Mouse (Mus musculus): ENCODE results near the gene Cd302. TPM values are rescaled to one million over a fixed set of nuclear protein-coding genes. Genes with fewer than 3 reads are reported as not detected.

The Cd302 gene
- polyA plus RNA-seq, 1 experiment, result 3.6 TPM

DNA sequence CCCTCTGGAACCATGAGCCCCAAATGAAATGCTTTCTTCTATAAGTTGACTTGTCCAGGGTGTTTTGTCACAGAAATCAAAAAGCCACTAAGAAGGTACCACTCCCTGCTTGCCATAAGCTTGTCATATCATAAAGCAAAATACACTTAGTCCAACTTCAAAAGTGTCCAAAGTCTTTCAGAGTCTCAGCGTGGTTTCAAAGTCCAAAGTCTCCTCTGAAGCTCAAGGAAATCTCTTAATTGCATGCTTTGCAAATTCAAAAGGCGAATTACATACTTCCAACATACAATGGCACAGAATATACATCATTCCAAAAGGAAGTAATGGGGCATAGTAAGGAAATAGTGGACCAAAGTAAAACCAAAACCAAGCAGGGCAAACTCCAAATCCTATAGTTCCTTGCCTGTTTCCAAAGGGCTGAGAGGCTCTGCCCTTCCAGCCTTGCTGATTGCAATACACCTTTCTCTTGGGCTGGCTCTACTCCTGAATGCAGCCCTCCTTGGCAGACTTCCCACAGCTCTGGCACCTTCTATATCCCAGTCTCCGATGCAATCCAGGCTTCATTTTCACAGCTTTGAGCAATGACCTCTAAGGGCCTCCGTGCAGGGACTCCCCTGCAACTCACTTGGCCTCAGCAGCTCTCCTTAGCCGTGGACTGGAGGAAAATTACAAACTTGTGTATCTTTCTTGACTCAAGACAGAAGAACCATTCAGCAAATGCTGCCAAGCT lies 23.5 kb downstream of the Cd302 start:
- H3K4me3 ChIP-seq (replicated peaks), result no peak overlapping the region
- no peaks in the 10 kb centered on the region for H3K27me3 ChIP-seq (replicated peaks)
- H3K4me1 ChIP-seq, result no peaks in the 10 kb centered on the region
- TF ChIP-seq GATA1 (IDR thresholded peaks at IDR 0.05; ENCODE audit: borderline replicate concordance, low read length) (no peak), FLI1 (IDR thresholded peaks at IDR 0.05; ENCODE audit: low read length) (no peak)
- peaks cover 34% of the 10 kb centered on the region for H3K9me3 ChIP-seq
- H3K36me3 ChIP-seq (replicated peaks; ENCODE audit: low read length), result peaks cover 6% of the 10 kb centered on the region

- TF ChIP-seq FLI1 (IDR thresholded peaks at IDR 0.05; ENCODE audit: low read length) (no peak), GATA1 (IDR thresholded peaks at IDR 0.05; ENCODE audit: borderline replicate concordance, low read length) (no peak)
- Histone ChIP-seq H3K9me3 (peaks cover 34% of the 10 kb centered on the region), H3K27me3 (replicated peaks) (no peaks in the 10 kb centered on the region), H3K4me1 (no peaks in the 10 kb centered on the region), H3K4me3 (replicated peaks) (no peak overlapping the region), H3K36me3 (replicated peaks; ENCODE audit: low read length) (peaks cover 8% of the 10 kb centered on the region)
These were observed 25.1 kb downstream of the Cd302 start for GRCm38 (mm10) chr2:60259186-60259585.

DNA sequence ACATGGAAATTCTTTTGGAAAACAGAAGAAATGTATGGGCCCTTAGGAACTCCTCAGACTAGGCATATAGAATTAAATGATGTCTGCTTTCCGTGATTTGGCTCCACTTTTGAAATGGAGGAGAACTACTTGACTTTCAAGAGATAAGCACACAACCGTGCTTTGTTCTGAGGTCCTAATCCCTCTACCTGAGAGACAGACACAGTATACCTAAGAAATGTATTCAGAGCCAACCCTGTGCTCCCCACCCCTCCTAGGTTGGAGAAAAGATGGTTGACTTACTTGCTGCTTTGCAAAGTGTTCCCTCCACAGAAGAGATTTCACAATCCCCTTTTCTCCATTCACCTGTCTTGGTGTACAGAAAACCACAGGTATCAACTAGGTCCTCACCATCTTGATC lies 27.5 kb downstream of the Cd302 start:
- Histone ChIP-seq H3K4me3 (replicated peaks) (no peak overlapping the region), H3K4me1 (peaks cover 8% of the 10 kb centered on the region), H3K9me3 (peaks cover 30% of the 10 kb centered on the region), H3K27me3 (replicated peaks) (no peaks in the 10 kb centered on the region), H3K36me3 (replicated peaks; ENCODE audit: low read length) (peaks cover 26% of the 10 kb centered on the region)
- TF ChIP-seq FLI1 (IDR thresholded peaks at IDR 0.05; ENCODE audit: low read length) (no peak), GATA1 (IDR thresholded peaks at IDR 0.05; ENCODE audit: borderline replicate concordance, low read length) (no peak)

GRCm38 (mm10) chr2:60253506-60253905 lies 30.8 kb downstream of the Cd302 start:
- Histone ChIP-seq H3K4me1 (peaks cover 10% of the 10 kb centered on the region), H3K4me3 (replicated peaks) (no peak overlapping the region), H3K36me3 (replicated peaks; ENCODE audit: low read length) (peaks cover 55% of the 10 kb centered on the region), H3K27me3 (replicated peaks) (no peaks in the 10 kb centered on the region), H3K9me3 (peaks cover 10% of the 10 kb centered on the region)
- no peak for TF ChIP-seq FLI1 (IDR thresholded peaks at IDR 0.05; ENCODE audit: low read length)
- TF ChIP-seq GATA1 (IDR thresholded peaks at IDR 0.05; ENCODE audit: borderline replicate concordance, low read length), result no peak

DNA sequence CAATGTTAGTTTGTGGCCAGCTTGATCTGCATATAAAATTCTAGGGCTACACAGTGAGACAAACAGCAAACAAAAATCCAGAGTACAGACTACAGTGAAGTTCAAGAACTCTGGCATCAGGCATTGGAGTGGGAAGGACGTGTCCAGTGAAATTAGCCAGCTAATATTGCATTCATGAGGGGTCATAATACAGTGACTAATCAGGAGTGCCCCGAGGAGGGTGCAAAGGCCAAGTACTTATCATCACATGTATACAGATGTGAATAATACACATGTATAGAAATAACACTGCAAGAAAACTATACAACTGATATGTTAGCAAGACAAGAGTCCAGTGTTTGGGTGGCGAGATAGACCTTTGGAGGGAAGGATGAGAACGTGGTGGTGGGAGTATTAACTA lies 31.5 kb downstream of the Cd302 start:
- no peak for TF ChIP-seq GATA1 (IDR thresholded peaks at IDR 0.05; ENCODE audit: borderline replicate concordance, low read length)
- TF ChIP-seq FLI1 (IDR thresholded peaks at IDR 0.05; ENCODE audit: low read length), result no peak

GRCm38 (mm10) chr2:60234506-60234905 lies 49.8 kb downstream of the Cd302 start:
- TF ChIP-seq FLI1 (IDR thresholded peaks at IDR 0.05; ENCODE audit: low read length), result no peak
- TF ChIP-seq GATA1 (IDR thresholded peaks at IDR 0.05; ENCODE audit: borderline replicate concordance, low read length), result no peak
- Histone ChIP-seq H3K36me3 (replicated peaks; ENCODE audit: low read length) (peaks cover 98% of the 10 kb centered on the region), H3K27me3 (replicated peaks) (no peaks in the 10 kb centered on the region), H3K4me3 (replicated peaks) (no peak overlapping the region), H3K4me1 (peaks cover 13% of the 10 kb centered on the region), H3K9me3 (no peaks in the 10 kb centered on the region)

More for the DNA sequence above, 31.5 kb downstream of the Cd302 start:
- no peak overlapping the region for H3K4me3 ChIP-seq (replicated peaks)
- H3K27me3 ChIP-seq (replicated peaks), result no peaks in the 10 kb centered on the region
- H3K36me3 ChIP-seq (replicated peaks; ENCODE audit: low read length), result peaks cover 59% of the 10 kb centered on the region
- H3K4me1 ChIP-seq, result peaks cover 10% of the 10 kb centered on the region
- H3K9me3 ChIP-seq, result peaks cover 3% of the 10 kb centered on the region; the same call in 1 of the 2 replicates

DNA sequence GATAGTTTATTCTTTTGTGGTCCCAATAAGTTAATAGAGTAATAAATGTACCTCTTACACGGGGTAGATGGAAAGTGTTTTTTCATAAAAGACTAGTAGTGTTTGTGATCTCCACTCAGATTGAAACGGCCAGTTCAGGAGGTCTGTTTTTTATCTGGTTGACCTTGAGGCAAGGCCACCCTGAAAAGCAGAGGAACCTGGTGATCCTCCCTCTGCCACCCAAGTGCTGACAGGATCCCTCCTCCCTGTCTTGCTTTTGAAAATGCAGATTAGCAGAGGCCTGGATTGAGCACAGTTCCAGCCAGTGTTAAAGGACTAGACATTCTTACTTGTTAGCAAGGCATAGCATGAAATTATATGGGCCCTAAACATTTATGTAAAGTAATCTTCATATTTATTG lies 51.1 kb downstream of the Cd302 start:
- H3K27me3 ChIP-seq (replicated peaks), result no peaks in the 10 kb centered on the region
- TF ChIP-seq GATA1 (IDR thresholded peaks at IDR 0.05; ENCODE audit: borderline replicate concordance, low read length) (no peak), FLI1 (IDR thresholded peaks at IDR 0.05; ENCODE audit: low read length) (no peak)
- H3K36me3 ChIP-seq (replicated peaks; ENCODE audit: low read length), result peaks cover 95% of the 10 kb centered on the region
- peaks cover 24% of the 10 kb centered on the region for H3K4me1 ChIP-seq
- H3K4me3 ChIP-seq (replicated peaks), result no peak overlapping the region
- H3K9me3 ChIP-seq, result no peaks in the 10 kb centered on the region

DNA sequence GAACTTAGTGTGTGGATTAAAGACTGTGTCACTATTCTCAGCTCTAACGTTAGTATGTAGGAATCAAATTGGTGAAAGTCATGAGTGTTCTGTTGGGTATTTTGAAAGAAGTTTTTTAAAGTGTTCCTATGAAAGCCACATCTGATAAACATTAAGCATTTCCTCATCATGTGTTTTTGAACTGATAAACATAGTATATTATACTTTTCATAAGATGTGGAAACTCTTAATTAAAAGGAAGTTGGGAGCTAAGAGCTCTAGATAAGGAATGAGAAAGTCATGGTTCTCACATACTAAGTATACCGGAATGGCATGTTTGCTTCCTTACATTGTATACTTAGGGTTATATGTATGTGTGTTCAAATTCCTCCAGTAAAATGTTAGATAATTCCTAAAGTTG lies 53.9 kb downstream of the Cd302 start:
- Histone ChIP-seq H3K9me3 (no peaks in the 10 kb centered on the region), H3K36me3 (replicated peaks; ENCODE audit: low read length) (peaks cover 78% of the 10 kb centered on the region), H3K27me3 (replicated peaks) (no peaks in the 10 kb centered on the region), H3K4me1 (peaks cover 40% of the 10 kb centered on the region), H3K4me3 (replicated peaks) (no peak overlapping the region)
- no peak for TF ChIP-seq FLI1 (IDR thresholded peaks at IDR 0.05; ENCODE audit: low read length)

- Histone ChIP-seq H3K4me1 (peaks cover 51% of the 10 kb centered on the region), H3K9me3 (no peaks in the 10 kb centered on the region), H3K36me3 (replicated peaks; ENCODE audit: low read length) (peaks cover 65% of the 10 kb centered on the region), H3K27me3 (replicated peaks) (no peaks in the 10 kb centered on the region), H3K4me3 (replicated peaks) (no peak overlapping the region)
- TF ChIP-seq GATA1 (IDR thresholded peaks at IDR 0.05; ENCODE audit: borderline replicate concordance, low read length) (no peak), FLI1 (IDR thresholded peaks at IDR 0.05; ENCODE audit: low read length) (no peak)
These were observed 55.8 kb downstream of the Cd302 start for GRCm38 (mm10) chr2:60228470-60228869.

GRCm38 (mm10) chr2:60223489-60223888 lies 60.8 kb downstream of the Cd302 start:
- H3K9me3 ChIP-seq, result no peaks in the 10 kb centered on the region
- peaks cover 62% of the 10 kb centered on the region for H3K4me1 ChIP-seq
- H3K4me3 ChIP-seq (replicated peaks), result no peak overlapping the region
- H3K36me3 ChIP-seq (replicated peaks; ENCODE audit: low read length), result peaks cover 36% of the 10 kb centered on the region
- H3K27me3 ChIP-seq (replicated peaks), result no peaks in the 10 kb centered on the region
- TF ChIP-seq GATA1 (IDR thresholded peaks at IDR 0.05; ENCODE audit: borderline replicate concordance, low read length) (no peak), FLI1 (IDR thresholded peaks at IDR 0.05; ENCODE audit: low read length) (no peak)
